Mouse (Mus musculus): ENCODE results near the gene Mrps34. TPM values are rescaled to one million over a fixed set of nuclear protein-coding genes. Genes with fewer than 3 reads are reported as not detected.
"Not testable (repeated sequence)": the region's sequence is repeated elsewhere in the genome, so short reads cannot be mapped to it uniquely, and the experiment has no call there.

Mrps34 gene
- total RNA-seq, 2 experiments from 2014 or later = 123 to 140 TPM

GRCm38 (mm10) chr17:24899153-24899552 lies 4.2 kb downstream of the Mrps34 start:
- DNase-seq = no peak

- no peak for DNase-seq
Measured at GRCm38 (mm10) chr17:24900014-24900413, 5.1 kb downstream of the Mrps34 start.

GRCm38 (mm10) chr17:24902124-24902523 lies 7.2 kb downstream of the Mrps34 start:
- DNase-seq = no peak

GRCm38 (mm10) chr17:24902671-24903474 lies 8.0 kb downstream of the Mrps34 start:
- DNase-seq = peak; percentile 68

GRCm38 (mm10) chr17:24903767-24904166 lies 8.9 kb downstream of the Mrps34 start:
- DNase-seq = no peak

- DNase-seq = peak; percentile 76
Measured at GRCm38 (mm10) chr17:24907591-24907990, 12.7 kb downstream of the Mrps34 start.

- no peak for DNase-seq
Measured at GRCm38 (mm10) chr17:24913984-24914383, 19.1 kb downstream of the Mrps34 start.

GRCm38 (mm10) chr17:24923246-24923645 lies 28.3 kb downstream of the Mrps34 start:
- no peak for DNase-seq

- DNase-seq = peak; percentile 55
Measured at GRCm38 (mm10) chr17:24929506-24929905, 34.6 kb downstream of the Mrps34 start.

- no peak for DNase-seq
Measured at GRCm38 (mm10) chr17:24932431-24932830, 37.5 kb downstream of the Mrps34 start.

- no peak for DNase-seq
Measured at GRCm38 (mm10) chr17:24933163-24933562, 38.2 kb downstream of the Mrps34 start.

GRCm38 (mm10) chr17:24934926-24935325 lies 40.0 kb downstream of the Mrps34 start:
- DNase-seq = no peak

GRCm38 (mm10) chr17:24935666-24936065 lies 40.8 kb downstream of the Mrps34 start:
- DNase-seq = peak; percentile 12

- peak; percentile 98 for DNase-seq
Measured at GRCm38 (mm10) chr17:24936259-24937237, 41.6 kb downstream of the Mrps34 start, which contains the start of gene Mapk8ip3. Mapk8ip3 (minus strand) TSS chr17:24936977.

GRCm38 (mm10) chr17:24937266-24937665 lies 42.4 kb downstream of the Mrps34 start:
- no peak for DNase-seq

GRCm38 (mm10) chr17:24942453-24942852 lies 47.5 kb downstream of the Mrps34 start:
- peak; percentile 59 for DNase-seq

- no peak for DNase-seq
Measured at GRCm38 (mm10) chr17:24943036-24943435, 48.1 kb downstream of the Mrps34 start.

GRCm38 (mm10) chr17:24943589-24943988 lies 48.7 kb downstream of the Mrps34 start:
- DNase-seq = not testable (repeated sequence)

Measured in adrenal gland, postnatal 10 days (tissue).